Mouse (Mus musculus): ENCODE measurements around the gene Bdkrb2.

Bdkrb2 gene

DNA sequence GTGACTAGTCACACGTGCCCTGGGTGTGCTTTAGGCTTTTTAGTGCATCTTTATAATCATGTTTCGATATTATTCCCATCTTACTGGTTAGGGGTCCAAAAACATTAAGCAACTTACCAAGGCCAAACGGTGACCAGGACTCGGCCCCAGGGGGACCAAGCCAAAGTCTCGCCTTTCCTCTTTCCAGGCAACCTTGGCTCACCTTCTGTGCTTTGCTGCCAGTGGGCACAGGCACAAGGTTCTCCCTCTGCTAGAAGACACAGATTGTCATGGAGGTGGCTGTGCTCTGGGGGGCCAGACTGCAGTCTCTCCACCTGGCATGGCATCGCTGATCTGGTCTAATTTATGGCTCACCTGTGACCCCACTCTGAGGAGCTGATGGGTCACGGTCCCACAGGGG is 27.8 kb downstream of the Bdkrb2 start:
- DNase-seq (ENCODE audit: low spot score in 2 of 2): no peak

GRCm38 (mm10) chr12:105592361-105592761 is 29.3 kb downstream of the Bdkrb2 start:
- DNase-seq (ENCODE audit: low spot score in 2 of 2): no peak

DNA sequence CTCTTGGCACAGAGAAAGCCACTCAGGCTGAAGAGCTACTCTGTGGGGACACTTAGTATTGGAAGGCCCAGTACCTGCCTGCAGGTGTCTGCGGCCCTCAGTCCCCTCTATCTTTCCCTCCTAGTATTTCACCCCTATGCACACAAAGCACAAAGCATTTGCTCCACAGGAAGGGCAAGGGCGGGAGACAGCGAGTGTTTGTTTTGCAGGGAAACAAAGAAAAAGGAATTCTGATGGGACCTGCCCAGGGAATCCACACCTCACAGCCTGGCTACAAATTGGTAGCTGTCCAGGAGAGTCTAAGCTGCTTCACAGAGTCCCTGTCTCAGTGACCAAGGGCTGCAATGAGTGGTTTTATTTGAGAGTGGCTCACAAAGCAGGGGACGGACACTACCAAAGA is 30.4 kb downstream of the Bdkrb2 start:
- DNase-seq (ENCODE audit: low spot score in 2 of 2): no peak

- no peak for DNase-seq (ENCODE audit: low spot score in 2 of 2)
Observed at GRCm38 (mm10) chr12:105597135-105597534, 34.1 kb downstream of the Bdkrb2 start.

DNA sequence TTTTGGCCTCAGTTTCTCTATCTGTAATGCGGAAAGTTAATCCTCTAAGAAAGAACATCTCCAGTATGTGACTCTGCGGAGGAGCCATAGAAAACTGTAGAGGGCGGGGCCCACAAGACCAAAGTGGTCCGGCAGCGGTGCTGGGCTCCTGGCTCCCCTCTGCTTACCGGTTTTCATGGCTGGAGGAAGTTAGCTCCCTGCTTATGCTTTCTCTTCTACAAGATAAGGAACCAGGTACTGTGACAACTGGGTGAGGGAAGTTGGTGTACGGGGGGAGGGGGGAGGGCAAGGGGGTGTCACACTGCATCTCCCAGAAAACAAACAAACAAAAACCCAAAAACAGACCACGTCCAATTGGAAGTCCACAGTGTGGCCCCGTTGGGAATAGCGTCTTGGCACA is 35.5 kb downstream of the Bdkrb2 start:
- DNase-seq (ENCODE audit: low spot score in 2 of 2): no peak

GRCm38 (mm10) chr12:105599098-105599497 is 36.1 kb downstream of the Bdkrb2 start:
- DNase-seq (ENCODE audit: low spot score in 2 of 2): no peak

- DNase-seq (ENCODE audit: low spot score in 2 of 2): no peak
Observed at GRCm38 (mm10) chr12:105601586-105601985, 38.6 kb downstream of the Bdkrb2 start.

- DNase-seq (ENCODE audit: low spot score in 2 of 2): no peak
Observed at GRCm38 (mm10) chr12:105602581-105603210, 39.7 kb downstream of the Bdkrb2 start, which contains the start of gene Bdkrb1. TSS of gene Bdkrb1 (plus strand) at chr12:105603085.

DNA sequence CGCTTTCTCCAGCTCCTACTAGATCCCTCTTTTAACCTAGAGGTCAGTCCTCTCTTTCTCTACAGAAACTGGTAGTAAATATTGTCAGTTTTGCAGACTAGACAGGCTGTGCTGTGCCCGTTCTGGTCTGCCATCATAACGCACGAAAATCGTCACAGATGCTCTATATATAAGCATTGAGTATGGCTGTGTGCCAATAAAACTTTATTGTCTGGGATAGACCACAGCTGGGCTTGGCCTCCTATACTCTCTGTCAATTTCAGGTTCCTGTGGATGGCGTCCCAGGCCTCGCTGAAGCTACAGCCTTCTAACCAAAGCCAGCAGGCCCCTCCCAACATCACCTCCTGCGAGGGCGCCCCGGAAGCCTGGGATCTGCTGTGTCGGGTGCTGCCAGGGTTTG is 40.9 kb downstream of the Bdkrb2 start:
- no peak for DNase-seq (ENCODE audit: low spot score in 2 of 2)

DNA sequence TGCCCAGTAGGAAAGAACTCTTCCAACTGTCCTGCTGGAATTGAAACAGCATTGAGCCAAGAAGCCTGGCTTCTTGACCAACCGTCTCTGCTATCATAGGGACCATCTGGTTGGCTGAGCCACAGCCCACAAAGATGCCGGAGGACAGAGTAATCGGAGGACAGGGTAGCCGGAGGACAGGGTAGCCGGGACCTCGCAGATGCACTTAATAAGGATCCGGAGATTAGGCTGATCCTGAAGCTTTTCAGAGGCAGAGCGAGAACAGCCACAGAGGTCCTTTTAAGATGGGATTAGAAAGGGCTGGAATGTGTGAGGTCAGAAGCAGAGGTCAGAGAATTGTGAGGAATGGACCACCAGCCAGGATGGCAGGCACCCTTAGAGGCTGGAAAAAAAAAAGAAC is 42.2 kb downstream of the Bdkrb2 start:
- DNase-seq (ENCODE audit: low spot score in 2 of 2): no peak

DNA sequence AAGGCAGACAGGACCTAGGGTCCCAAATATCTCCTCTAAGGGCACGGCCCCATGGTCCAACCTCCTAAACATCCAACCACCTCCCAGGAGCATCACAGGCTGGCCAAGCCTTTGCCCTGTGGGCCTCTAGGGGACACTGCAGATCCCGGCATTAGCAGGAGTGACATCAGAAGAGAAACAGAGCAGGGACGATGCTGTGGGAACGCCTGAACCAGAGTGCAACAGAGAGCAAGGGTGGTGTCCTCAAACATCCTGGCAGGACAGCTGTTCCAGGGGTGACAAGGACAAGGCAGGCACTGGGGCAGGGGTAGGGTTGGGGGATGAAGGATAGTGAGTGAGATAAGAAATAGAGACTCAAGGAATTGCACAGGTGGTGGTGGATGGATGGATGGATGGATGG is 43.9 kb downstream of the Bdkrb2 start:
- no peak for DNase-seq (ENCODE audit: low spot score in 2 of 2)

GRCm38 (mm10) chr12:105611045-105611444 is 48.0 kb downstream of the Bdkrb2 start:
- no peak for DNase-seq (ENCODE audit: low spot score in 2 of 2)

GRCm38 (mm10) chr12:105611748-105612147 is 48.7 kb downstream of the Bdkrb2 start:
- DNase-seq (ENCODE audit: low spot score in 2 of 2): peak in 1 of 2 experiments; percentile 79

GRCm38 (mm10) chr12:105613559-105613958 is 50.5 kb downstream of the Bdkrb2 start:
- DNase-seq (ENCODE audit: low spot score in 2 of 2): no peak

GRCm38 (mm10) chr12:105622048-105622447 is 59.0 kb downstream of the Bdkrb2 start:
- DNase-seq (ENCODE audit: low spot score in 2 of 2): no peak

GRCm38 (mm10) chr12:105622981-105623539 is 60.0 kb downstream of the Bdkrb2 start:
- no peak for DNase-seq (ENCODE audit: low spot score in 2 of 2)

DNA sequence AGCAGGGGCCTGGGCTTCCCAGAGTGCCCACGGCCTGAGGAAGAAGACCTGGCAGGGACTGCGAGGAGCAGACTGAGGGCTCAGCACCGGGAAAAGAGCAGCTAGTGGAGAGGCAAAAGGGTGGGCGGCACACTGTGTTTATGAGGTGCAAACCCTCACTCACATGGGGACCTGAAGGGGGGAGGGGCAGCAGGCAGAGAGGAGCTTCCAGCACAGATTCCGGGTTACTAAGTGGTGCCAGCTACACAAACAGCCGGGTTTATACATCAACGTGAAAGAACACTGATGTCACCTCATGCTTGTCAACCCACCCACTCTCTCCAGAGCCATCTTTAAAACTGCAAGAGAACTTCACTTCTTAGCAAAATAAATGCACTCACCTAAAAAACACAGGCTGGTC is 62.8 kb downstream of the Bdkrb2 start:
- DNase-seq (ENCODE audit: low spot score in 2 of 2): peak in 1 of 2 experiments; percentile 58

DNA sequence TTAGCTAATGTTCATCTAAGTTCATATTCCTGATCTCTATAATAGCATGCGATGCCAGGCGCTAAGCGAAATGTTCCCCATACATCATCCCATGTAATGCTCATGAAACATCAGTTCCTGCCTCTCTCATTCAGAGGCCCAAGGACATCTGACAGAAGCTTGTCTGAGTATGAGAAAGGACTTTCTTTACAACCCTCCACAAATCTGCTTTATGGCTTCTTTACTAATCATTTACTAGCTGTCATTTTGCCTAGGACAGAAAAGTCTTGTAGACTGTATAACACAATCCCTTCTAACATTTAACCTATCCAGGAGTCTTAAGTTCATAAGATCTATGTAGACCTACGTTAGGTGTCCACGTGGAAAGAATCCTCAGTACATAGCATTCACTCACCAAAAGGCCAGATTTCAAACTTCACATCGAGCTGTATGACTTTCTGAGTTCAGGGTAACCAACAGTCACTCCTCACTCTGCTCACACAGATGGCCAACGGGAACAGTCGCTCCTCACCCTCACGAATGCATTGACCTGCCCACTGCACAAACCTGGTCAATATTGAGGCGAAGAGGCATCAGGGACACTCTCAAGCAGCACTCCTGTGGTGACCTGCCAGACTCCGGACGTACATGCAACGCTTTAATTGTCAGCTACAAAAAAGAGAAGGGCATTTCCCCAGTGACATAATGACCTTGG is 71.5 kb downstream of the Bdkrb2 start:
- no peak for DNase-seq (ENCODE audit: low spot score in 2 of 2)

GRCm38 (mm10) chr12:105636551-105636950 is 73.5 kb downstream of the Bdkrb2 start:
- no peak for DNase-seq (ENCODE audit: low spot score in 2 of 2)

- no peak for DNase-seq (ENCODE audit: low spot score in 2 of 2)
Observed at GRCm38 (mm10) chr12:105637554-105637953, 74.5 kb downstream of the Bdkrb2 start.

- no peak for DNase-seq (ENCODE audit: low spot score in 2 of 2)
Observed at GRCm38 (mm10) chr12:105642770-105643321, 79.8 kb downstream of the Bdkrb2 start.

All from urinary bladder, postnatal 4 days (tissue).